Mouse (Mus musculus): ENCODE data around the gene Zfp879. TPM values are rescaled to one million over a fixed set of nuclear protein-coding genes. Genes with fewer than 3 reads are reported as not detected.
A peak's percentile ranks its signal among the peaks of the same experiment; 100 is the strongest.

The Zfp879 gene
- 1 to 10 TPM; 3.0 to 4.3 TPM for total RNA-seq (2021)
- long read RNA-seq, experiment 1, partial matches to known transcripts = 0 of 1 reads
- long read RNA-seq, experiment 1, other reads (novel, unspliced or antisense) = 0 of 1 reads
- long read RNA-seq, experiment 2, transcript Zfp879-201 (5 exons, 2,408 nt) = major isoform, 5 of 6 reads
- long read RNA-seq, experiment 2, partial matches to known transcripts = 0 of 6 reads
- long read RNA-seq, experiment 2, other reads (novel, unspliced or antisense) = 1 of 6 reads

DNA sequence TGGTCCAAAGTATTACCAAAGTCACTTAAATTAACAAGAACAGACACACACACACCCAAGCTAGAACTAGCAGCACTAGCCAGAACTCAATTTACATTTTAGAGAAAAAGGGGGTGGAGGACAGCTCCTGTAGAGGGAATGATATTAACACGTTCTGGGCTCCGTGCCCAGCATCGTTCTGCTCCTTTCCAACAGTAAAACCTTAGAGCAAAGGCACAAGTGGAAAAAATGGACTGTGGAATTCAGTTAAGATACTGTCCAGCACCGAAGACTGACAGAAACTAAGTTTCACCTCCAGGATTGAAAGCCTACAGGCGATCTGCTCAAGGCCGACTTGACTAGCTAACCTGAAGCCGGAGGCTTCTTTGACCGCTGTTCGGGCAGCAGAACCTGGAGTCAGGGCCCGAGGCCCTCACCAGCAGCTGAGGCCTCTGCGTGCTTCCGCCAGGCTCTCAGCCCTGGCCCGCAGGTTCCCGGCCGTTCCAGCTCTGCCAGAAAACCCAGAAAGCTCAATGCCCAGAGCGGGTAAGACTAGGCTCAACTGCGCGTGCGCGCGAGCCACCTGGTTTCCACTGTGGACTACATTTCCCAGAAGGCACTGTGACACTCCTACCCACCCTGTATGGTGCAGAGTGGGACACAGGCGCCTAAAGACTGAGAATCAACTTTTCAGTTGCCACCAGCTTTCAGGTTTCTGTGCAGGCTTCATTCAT lies at the start of gene Zfp879:
TSS of gene Zfp879 (minus strand) at position 530 of the 713 bp plus-strand sequence.
- intact Hi-C loops (cut with DNase I) = loop anchor here (1.0 to 10.0 kb wide), 4 partner anchors 14 to 214 kb away; partner anchors contain the start of genes Zfp2, Zfp354a, Zfp354c and Zfp454
- no peak for TF ChIP-seq CTCF (IDR thresholded peaks at IDR 0.05)
- DNase-seq (ENCODE audit: extremely low spot score in 1 of 2, low spot score in 2 of 2) = peak; percentile 92 to 95
- peak within 1 kb of the TSS; percentile 91 for H3K27ac ChIP-seq
- peak within 1 kb of the TSS; percentile 63 for H3K4me3 ChIP-seq

DNA sequence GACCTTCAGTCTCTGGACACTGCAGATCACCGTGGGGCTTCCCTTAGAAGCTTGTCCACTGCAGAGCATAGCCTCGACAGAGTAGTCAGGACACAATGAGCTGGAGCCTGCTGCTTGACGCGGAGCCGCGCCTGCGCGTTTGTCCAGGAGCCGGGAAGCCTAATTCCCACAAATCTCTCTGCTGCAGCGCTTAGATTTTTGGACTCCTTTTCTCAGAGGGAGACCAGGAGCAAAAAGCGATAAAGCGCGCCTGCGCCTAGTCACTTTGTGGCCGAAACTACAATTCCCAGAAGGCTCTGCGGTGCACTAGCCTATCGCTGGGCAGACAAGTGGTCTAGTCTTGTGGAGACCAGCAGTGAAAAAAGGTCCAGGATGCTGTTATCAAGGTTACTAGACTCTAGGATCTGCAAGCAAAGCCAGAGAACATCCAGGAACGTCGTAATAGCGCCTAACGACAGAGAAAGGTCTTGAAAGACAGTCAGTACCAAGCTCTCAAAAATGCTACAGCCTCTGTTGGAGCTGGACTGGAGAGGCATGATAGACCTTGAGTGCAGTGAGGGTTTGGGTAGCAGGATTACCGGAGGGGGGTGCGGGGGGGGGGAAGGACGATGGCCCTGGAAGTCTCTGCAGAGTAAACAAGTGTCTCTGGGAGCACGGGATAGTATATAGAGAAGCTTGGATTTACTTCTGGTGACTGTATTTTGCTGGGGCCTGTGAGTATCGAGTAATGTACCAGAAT lies 46.2 kb upstream of the Zfp879 start, which contains the start of gene Zfp454:
TSS of gene Zfp454 (minus strand) at position 262 of the 739 bp plus-strand sequence.
- Histone ChIP-seq H3K27ac (peak within 1 kb of the TSS; percentile 75), H3K4me3 (peak within 1 kb of the TSS; percentile 49)
- no peak for TF ChIP-seq CTCF (IDR thresholded peaks at IDR 0.05)
- DNase-seq (ENCODE audit: extremely low spot score in 1 of 2, low spot score in 2 of 2) = peak; percentile 93 to 95
- intact Hi-C loops (cut with DNase I) = loop anchor here (1.0 to 5.0 kb wide), 3 partner anchors 28 to 47 kb away; partner anchors contain the start of genes Zfp354b and Zfp879

DNA sequence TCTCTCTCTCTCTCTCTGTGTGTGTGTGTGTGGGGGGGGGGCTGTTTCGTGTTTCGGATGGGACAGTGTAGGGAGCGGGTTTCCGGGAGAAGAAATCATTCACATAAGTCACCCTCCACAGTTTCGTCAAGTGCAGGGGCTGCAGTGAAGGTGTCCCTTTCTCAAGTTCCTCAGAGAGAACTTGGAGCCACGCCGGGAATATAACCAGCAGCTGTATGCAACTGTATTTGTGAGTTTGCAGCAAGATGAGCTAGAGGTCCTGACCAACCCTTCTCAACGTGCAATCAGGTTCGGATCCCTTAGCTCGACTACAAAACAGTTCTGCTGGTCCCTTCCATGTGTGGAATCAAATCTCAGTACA lies 45.6 kb upstream of the Zfp879 start:
- DNase-seq (ENCODE audit: extremely low spot score in 1 of 2, low spot score in 2 of 2) = no peak
- intact Hi-C loops (cut with DNase I) = loop anchor here (1.0 to 5.0 kb wide), 3 partner anchors 28 to 46 kb away; partner anchors contain the start of genes Zfp354b and Zfp879
- Histone ChIP-seq H3K27ac (peak overlapping the region; percentile 75), H3K4me3 (peak overlapping the region; percentile 49)
- TF ChIP-seq CTCF (IDR thresholded peaks at IDR 0.05) = no peak

DNA sequence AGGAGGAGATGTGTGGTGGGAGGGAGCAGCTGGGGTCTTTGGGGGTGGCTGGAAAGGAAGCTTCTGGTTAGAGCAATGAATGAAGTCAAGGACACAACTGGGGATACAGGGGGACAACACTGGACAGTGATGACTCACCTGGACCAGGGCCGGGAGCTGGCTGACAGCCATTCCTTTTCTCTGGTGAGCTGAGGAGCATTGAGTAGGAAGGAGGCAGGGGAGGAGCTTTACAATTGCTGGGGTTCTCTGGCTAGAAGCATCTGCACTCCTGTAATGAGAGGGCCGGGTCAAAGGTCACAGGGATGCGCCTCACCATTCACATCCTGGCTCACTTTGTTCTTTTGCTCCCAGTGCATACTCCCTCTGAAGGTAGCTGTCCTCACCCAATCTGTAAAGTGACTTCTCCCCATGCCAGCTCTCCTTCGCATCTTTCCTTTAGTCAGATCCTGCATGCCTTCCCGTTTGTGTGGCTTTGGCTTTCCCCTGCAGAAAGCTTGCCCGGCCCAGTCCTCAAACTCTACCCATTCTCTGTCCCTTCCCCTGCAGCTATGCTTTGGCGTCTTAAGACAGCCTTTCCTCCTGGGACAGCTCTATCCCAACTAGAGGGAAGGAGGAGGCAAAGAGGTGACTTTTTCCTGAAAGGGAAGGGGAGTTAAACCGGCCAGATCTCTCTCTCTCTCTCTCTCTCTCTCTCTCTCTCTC lies 45.0 kb upstream of the Zfp879 start:
- DNase-seq (ENCODE audit: extremely low spot score in 1 of 2, low spot score in 2 of 2) = no peak
- H3K4me3 ChIP-seq = peak overlapping the region; percentile 27
- H3K27ac ChIP-seq = no peak overlapping the region
- TF ChIP-seq CTCF (IDR thresholded peaks at IDR 0.05) = no peak
- intact Hi-C loops (cut with DNase I) = loop anchor here (2.0 to 5.0 kb wide), 2 partner anchors 46 kb away; partner anchors contain the start of genes Zfp354b and Zfp879

DNA sequence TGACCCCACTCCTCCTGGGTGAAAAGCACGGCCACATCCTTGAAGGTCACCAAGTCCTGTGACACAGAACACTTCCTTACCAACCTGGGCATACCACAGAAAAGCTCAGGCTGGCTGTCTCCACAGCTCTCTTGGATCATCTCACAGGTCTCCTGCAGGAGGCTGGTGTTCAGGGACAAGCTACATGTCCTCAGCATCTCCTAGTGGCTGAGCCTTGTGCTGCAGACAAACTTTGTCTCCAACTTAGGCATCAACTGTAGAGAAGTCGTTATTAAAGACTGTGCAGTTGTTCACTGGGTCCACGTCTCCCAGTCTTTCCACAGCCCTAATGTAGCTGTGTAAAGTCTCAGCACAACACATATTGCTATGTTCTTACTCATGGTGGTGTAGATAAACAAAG lies 42.4 kb upstream of the Zfp879 start:
- TF ChIP-seq CTCF (IDR thresholded peaks at IDR 0.05) = peak; percentile 24
- intact Hi-C loops (cut with DNase I) = no loop called here
- Histone ChIP-seq H3K27ac (no peak overlapping the region), H3K4me3 (no peak overlapping the region)
- DNase-seq (ENCODE audit: extremely low spot score in 1 of 2, low spot score in 2 of 2) = no peak

DNA sequence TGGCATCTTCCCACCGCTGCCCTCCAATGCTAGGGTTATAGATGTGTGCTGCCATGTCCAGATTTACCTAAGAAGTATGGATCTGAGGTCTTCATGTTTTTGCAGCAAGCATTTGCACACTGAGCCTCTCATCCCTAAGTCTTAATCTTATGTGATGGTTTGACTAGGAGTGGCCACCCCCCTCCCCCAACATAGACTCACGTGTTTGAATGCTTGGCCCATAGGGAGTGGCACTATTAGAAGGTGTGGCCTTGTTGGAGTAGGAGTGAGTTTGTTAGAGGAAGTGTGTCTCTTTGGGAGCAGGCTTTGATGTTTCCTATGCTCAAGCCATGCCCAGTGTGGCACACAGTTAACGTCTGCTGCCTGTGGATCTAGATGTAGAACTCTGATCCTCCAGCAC lies 37.3 kb upstream of the Zfp879 start:
- no peak overlapping the region for H3K27ac ChIP-seq
- intact Hi-C loops (cut with DNase I) = no loop called here
- TF ChIP-seq CTCF (IDR thresholded peaks at IDR 0.05) = no peak
- no peak overlapping the region for H3K4me3 ChIP-seq
- DNase-seq (ENCODE audit: extremely low spot score in 1 of 2, low spot score in 2 of 2) = no peak

DNA sequence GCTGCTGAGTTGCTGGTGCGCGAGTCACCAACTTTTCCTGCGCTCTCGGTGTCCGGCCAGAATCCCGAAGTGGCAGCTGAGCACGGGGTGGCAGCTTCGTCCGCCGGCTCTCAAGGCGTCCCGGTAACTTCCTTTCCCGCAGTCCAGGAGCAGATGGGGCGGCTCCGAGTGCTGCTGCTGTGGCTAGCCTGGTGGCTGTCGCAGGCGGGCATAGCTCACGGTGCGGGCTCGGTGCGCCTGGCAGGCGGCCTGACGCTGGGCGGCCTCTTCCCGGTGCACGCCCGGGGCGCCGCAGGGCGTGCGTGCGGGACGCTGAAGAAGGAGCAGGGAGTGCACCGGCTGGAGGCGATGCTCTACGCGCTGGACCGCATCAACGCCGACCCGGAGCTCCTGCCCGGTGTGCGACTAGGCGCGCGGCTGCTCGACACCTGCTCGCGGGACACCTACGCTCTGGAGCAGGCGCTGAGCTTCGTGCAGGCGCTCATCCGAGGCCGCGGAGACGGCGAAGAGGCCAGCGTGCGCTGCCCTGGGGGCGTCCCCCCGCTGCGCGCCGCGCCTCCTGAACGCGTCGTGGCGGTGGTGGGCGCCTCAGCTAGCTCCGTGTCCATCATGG lies 9.7 kb upstream of the Zfp879 start:
- intact Hi-C loops (cut with DNase I) = no loop called here
- TF ChIP-seq CTCF (IDR thresholded peaks at IDR 0.05) = no peak
- H3K4me3 ChIP-seq = peak overlapping the region; percentile 48
- H3K27ac ChIP-seq = no peak overlapping the region
- peak in 1 of 2 experiments; percentile 37 for DNase-seq (ENCODE audit: extremely low spot score in 1 of 2, low spot score in 2 of 2)

DNA sequence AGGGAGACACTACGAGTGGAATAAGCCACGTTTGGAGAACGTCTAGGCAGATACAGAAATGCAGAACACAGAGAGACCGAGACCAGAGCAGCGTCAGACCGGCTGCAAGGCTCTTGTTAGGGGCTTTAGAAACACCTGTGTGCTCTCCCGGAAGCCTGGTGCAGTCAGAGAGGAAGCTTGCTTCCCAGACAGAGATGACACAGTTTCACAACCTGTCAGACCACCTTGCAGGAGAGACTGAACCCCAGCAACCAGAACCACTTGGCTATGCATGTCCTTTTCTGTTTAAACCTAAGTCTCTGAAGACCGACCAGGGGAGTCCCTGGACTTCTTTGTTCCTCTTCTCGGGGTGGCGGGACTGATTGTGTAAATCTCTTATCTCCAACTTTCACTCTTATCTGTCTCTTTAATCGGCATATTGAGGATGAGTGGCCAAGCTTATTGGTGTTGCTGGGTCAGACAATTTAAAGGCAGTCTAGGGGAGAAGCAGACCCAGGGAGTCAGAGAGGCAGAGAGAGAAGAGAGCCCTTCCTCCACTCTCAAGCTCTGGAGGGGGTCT lies 8.9 kb upstream of the Zfp879 start, which contains the start of gene Grm6:
TSS of gene Grm6 (plus strand) at position 509 of the 559 bp plus-strand sequence.
- intact Hi-C loops (cut with DNase I) = no loop called here
- Histone ChIP-seq H3K4me3 (peak within 1 kb of the TSS; percentile 48), H3K27ac (no peak within 1 kb of the TSS)
- TF ChIP-seq CTCF (IDR thresholded peaks at IDR 0.05) = no peak
- DNase-seq (ENCODE audit: extremely low spot score in 1 of 2, low spot score in 2 of 2) = no peak

DNA sequence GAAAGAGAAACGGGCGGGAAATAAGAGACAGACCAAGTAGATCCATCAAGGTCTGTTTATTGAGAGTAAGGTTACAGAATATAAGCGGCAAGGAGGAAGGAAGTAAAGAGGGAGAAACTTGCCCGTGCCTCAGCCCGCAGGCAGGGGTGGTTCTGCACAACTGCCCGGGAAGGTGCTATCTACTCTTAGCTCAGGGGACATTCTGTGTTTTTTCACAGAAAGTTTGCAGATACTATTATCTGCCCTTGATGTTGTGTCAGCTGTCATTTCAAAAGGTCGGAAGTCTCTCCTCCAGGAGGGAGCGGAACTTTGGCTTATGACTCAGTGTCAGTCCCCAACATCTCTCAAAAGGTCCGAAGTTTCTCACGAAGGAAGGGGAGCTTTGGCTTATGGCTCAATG lies 8.0 kb upstream of the Zfp879 start:
- TF ChIP-seq CTCF (IDR thresholded peaks at IDR 0.05) = no peak
- no peak overlapping the region for H3K27ac ChIP-seq
- intact Hi-C loops (cut with DNase I) = loop anchor here (10.0 kb wide), 1 partner anchor 205 kb away; the partner anchor contains the start of gene Zfp354a
- no peak for DNase-seq (ENCODE audit: extremely low spot score in 1 of 2, low spot score in 2 of 2)
- no peak overlapping the region for H3K4me3 ChIP-seq

DNA sequence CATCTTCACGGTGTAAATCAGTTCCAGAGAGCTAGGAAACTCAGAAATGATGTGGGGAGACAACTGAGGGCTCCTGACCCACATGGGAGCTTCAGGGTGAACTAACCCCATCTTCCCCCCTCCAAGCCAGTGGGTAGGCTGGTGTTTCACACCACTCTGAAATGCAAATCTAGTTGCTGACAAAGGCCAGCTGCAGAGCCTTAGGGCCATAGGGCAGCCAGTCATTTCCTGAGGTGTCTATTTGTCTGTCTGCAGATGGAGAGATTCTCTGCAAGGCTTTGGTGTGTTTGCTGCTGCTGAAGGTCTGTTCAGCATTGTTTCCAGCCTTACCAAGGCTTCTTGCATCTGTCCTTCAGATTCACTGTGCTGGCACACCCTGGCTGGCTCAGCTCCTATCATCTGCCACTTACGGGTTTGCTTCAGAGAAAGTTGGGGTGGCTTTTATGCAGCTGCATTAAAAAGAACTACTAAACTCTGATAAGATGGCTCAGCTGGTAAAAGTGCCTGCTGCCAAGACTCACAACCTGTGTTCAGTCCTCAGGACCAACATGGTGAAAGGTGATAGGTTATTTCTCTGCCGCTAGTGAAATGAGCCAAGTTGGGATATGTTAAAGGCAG lies 7.3 kb upstream of the Zfp879 start:
- no peak for TF ChIP-seq CTCF (IDR thresholded peaks at IDR 0.05)
- intact Hi-C loops (cut with DNase I) = loop anchor here (10.0 kb wide), 1 partner anchor 206 kb away; the partner anchor contains the start of gene Zfp354a
- no peak for DNase-seq (ENCODE audit: extremely low spot score in 1 of 2, low spot score in 2 of 2)

More for the DNA sequence above, 7.3 kb upstream of the Zfp879 start:
- H3K4me3 ChIP-seq = no peak overlapping the region
- H3K27ac ChIP-seq = no peak overlapping the region

Data from left cerebral cortex, adult 2 months (tissue).